Mouse (Mus musculus) liver, postnatal 0 days (tissue): ENCODE results near the gene Pdik1l.

ENCODE experiments used
- CTCF ChIP-seq: sonication (generic); IDR thresholded peaks from 2 replicates; pipeline ENCODE4 v1.5.1; 2016; ENCODE audit warnings: antibody characterized with exemption, low read depth
- EP300 ChIP-seq: IDR thresholded peaks from 2 replicates; pipeline ENCODE4 v1.6.1; 2016; ENCODE audit warnings: antibody characterized with exemption, low read depth, mild to moderate bottlenecking

DNA sequence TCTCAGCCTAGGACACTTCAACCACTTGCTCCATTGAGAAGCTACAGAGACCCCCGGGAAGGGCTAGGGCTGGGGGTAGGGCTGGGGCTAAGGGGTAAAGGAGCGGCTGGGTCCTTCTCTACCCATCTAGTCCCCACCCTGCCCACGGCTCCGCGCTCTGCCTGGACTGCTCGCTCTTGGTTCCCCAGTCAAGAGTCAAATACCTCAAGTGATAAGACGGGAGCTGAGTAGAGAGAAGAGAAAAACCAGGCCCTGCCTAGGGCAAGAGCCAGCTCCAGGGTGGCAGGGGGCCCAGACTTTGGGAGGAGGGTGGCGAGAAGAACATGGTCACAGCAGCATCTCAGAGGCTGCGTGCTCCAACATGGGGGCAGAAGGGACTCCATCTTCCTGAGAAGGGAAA lies 27.8 kb upstream of the Pdik1l start:
- TF ChIP-seq EP300 (no peak), CTCF (no peak)
